Mouse (Mus musculus): ENCODE data around the gene Slc25a23.

DNA sequence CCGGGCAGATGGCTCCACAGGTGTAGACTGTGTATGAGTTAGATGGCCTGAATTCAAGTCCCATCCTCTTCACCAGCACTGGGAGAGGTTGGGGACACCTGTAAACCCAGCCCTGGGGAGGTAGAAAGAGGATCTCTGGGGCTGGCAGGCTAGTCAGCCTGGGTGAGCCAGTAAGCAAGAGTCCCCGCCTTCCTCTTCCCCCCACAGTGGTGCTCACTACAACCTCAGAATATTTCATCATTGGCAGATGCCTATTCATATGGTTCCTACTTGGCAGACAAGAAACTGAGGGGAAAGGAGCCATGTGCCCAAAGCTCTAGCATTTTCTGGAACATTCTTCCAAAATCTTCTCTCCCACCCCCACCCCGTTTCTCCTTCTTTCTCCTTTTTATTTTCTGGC is 10.8 kb downstream of the Slc25a23 start:
- TF ChIP-seq CTCF (IDR thresholded peaks at IDR 0.05; ENCODE audit: control insufficient read depth, insufficient read depth, insufficient read length): no peak
- no peak for TF ChIP-seq USF1 (IDR thresholded peaks at IDR 0.05; ENCODE audit: low read depth)
